Mouse (Mus musculus): ENCODE data around the gene Chst2.

GRCm38 (mm10) chr9:95392011-95392410, 14.5 kb downstream of the Chst2 start:
- TF ChIP-seq POLR2A (IDR thresholded peaks at IDR 0.05; ENCODE audit: control insufficient read depth, low read depth, low read length) (no peak), CTCF (IDR thresholded peaks at IDR 0.05; ENCODE audit: control insufficient read depth, insufficient read depth, insufficient replicate concordance, low read depth, low read length) (no peak)
